Mouse (Mus musculus) bone marrow, adult 2 months (tissue): Measurements from ENCODE around the gene Gm49510.

Experiments
- CTCF ChIP-seq: fragments of 200-500 bp; IDR thresholded peaks from 2 replicates; pipeline ENCODE4 v1.5.1; 2011; ENCODE audit warnings: low read length, control low read depth; ENCODE audit not compliant: control insufficient read depth, insufficient read depth
- POLR2A ChIP-seq: fragments of 200-500 bp; IDR thresholded peaks from 2 replicates; pipeline ENCODE4 v1.6.1; 2011; ENCODE audit warnings: low read depth, mild to moderate bottlenecking, control low read depth, low read length, borderline replicate concordance; ENCODE audit not compliant: control insufficient read depth

DNA sequence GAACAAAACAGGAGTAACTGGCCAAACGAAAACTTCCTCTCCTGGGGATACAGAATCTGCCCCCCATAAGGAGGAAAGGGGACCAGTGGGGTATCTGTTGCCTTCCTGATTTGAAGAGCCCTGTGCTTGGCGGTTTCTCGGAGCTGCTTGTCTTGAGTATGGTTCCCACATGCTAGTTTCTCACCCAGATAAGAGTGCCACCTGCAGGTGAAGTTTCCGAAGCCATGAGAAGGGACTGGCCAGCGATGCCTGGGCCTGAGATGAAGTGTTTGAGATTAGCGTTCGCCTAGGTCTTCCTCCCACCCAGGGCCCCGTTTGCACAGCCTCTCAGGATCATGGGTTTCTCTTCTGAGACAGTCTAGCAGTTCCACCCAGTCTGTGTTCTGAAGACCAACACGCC lies 12.6 kb downstream of the Gm49510 start:
- TF ChIP-seq POLR2A (no peak), CTCF (peak; percentile 47)
